Mouse (Mus musculus) embryo, embryonic 9.5 days (tissue): ENCODE measurements around the gene Dnal4.

ENCODE experiments used
- DNase-seq: peaks from one replicate; pipeline ENCODE4 v3.0.0-alpha.2; 2017; ENCODE audit errors: extremely low spot score

Gene Dnal4

DNA sequence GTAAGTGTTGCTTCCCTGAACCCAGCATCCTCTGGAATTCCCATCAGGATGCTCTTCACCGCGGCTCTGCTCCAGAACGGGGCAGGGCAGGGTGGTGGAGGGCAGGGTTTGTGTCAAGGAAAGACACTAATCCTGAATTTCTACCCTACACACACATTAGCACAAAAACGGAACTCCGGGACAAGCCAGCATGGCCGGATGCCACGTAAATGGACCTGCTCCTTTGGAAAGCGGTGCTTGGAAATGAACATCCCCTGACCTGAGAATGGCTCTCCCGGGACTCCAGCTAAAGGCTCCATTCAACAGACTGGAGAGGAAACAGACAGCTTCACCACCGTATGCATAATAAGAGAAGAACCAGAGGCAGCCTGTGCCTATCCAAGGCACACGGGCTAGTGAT lies 23.1 kb upstream of the Dnal4 start:
- DNase-seq, result no peak

DNA sequence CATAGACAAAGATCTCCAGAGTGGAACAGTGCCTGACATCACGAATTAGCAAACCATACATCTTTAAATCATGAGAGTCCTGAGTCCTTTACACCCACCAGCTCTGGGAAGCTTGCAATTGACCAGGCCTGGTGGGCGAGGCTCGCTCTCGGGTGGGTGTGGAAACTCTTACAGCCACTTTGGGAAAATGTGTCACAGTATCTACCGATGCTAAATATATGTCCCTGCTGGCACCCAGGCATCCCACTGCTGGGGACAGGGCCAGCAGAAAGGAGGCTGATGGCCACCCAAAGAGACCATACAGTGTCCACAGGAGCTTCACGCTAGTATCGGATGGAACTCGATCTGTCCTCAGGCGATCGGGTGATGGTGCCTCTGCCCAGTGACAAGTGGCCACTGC lies 20.9 kb upstream of the Dnal4 start:
- no peak for DNase-seq

GRCm38 (mm10) chr15:79797680-79798079 lies 20.0 kb upstream of the Dnal4 start:
- no peak for DNase-seq

DNA sequence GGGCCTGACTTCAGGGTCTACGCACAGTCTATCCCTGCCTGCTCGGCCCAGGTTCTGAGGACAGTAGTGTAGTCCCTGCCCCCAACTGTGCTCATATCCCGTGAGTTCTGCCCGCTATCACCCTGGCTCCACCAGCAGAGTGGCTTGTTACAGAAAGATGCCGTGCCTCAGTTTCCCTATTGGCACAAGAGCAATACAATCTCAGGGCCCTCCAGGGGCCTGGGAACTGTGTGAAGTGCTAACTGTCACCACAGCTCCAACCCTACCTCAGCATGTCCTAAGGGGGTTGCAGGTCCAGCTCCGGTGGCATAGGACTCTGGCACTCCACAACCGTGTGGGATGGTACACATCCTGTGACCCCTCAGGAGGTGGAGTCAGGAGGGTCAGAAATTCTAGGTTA lies 19.4 kb upstream of the Dnal4 start:
- no peak for DNase-seq

DNA sequence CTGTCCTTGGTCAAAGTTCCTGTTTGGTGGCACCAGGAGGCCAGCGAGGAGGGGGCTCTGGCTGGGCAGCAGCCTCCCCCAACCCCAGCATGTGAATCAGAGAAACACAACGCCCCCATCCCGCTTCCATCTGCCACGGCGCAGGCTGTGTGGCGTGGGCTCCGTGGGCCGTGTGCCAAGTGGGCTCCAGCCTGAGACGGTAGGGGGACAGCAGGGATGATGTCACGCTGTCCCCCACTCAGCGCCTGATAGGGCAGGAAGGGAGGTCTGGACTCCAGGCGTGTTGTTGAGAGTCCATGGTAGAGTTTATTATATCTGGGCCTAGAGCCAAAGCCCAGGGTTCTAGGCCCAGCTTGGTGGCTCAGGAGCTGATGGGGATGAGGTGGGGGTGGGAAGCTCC lies 18.6 kb upstream of the Dnal4 start:
- no peak for DNase-seq

- DNase-seq, result no peak
These were observed 16.5 kb upstream of the Dnal4 start for GRCm38 (mm10) chr15:79794173-79794572.

GRCm38 (mm10) chr15:79793076-79793475 lies 15.4 kb upstream of the Dnal4 start:
- DNase-seq, result no peak

GRCm38 (mm10) chr15:79792455-79792854 lies 14.8 kb upstream of the Dnal4 start:
- peak; percentile 43 for DNase-seq

DNA sequence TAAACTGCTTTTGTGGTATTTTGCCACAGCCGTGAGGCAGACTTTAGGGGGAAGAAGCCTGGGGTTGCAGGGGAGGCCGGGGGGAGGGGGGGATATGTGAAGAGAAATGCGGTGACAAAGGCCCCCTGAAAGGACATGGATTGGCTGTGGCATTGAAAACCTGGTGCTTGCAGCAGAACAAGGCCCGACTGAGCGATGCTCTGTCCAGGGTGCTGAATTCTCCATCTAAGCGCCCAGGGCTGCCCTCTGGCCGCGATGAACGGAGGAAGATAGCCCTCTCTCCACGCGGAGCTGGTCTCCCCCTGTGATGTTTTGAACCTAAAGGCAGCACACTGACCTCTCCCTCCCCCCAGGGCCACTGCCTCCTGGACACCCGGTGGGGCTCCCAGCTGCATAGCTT lies 13.9 kb upstream of the Dnal4 start:
- peak; percentile 72 for DNase-seq

- no peak for DNase-seq
These were observed 13.3 kb upstream of the Dnal4 start for GRCm38 (mm10) chr15:79790905-79791304.

GRCm38 (mm10) chr15:79790111-79790510 lies 12.5 kb upstream of the Dnal4 start:
- DNase-seq, result no peak

- no peak for DNase-seq
These were observed 10.2 kb upstream of the Dnal4 start for GRCm38 (mm10) chr15:79787815-79788214.

- no peak for DNase-seq
These were observed 7.4 kb upstream of the Dnal4 start for GRCm38 (mm10) chr15:79785056-79785455.

- no peak for DNase-seq
These were observed 2.0 kb downstream of the Dnal4 start for GRCm38 (mm10) chr15:79775662-79776061.

- peak; percentile 93 for DNase-seq
These were observed 3.3 kb downstream of the Dnal4 start for GRCm38 (mm10) chr15:79774117-79775027.

- no peak for DNase-seq
These were observed 6.9 kb downstream of the Dnal4 start for GRCm38 (mm10) chr15:79770629-79771240.

DNA sequence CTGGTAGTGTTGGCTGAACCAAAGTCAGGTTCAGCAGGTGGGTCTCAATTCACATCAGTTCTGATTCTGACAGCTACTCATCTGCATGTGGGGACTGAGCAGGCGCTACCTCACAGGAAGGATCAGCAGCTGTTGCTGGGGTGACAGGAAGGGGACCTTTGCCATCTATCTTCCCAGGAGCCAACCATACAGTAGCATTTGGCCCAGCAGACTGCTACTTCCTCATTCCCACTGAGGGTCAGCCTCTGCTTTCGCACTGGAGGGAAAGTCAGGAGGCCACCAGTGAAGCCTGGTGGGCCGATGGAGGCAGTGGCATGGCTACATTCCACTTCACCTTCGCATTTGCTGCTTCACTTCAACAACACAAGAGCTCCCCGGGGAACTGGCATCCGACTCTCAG lies 9.3 kb downstream of the Dnal4 start:
- no peak for DNase-seq

DNA sequence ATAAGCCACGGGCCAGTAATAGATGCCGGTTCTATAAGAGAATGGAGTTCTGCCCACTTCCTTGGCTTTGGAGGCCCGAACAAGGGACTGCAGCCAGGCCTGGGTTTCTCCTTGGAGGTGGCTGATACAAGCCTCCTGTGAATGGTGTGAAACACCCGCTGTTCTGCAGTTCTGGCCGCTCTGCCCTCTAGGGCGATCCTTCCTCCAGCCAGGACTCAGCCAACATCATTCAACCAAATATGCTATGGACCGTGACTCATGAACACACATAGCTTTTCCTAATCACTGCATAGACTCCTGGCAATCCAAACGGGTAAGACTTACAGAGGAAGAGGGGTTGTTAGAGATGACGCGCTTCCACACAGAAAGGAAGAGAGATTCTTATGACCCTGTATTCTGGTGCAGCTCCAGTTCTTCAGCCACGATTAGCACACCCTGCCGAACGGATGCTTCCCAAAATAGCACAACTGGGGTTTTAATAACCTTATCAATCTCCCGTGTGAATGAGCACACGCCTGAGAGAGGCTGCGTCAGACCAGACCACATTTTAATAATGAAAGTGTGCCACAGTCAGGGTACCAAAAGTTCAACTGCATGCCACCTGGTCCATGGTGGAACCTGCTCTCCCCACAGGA lies 10.2 kb downstream of the Dnal4 start:
- no peak for DNase-seq

DNA sequence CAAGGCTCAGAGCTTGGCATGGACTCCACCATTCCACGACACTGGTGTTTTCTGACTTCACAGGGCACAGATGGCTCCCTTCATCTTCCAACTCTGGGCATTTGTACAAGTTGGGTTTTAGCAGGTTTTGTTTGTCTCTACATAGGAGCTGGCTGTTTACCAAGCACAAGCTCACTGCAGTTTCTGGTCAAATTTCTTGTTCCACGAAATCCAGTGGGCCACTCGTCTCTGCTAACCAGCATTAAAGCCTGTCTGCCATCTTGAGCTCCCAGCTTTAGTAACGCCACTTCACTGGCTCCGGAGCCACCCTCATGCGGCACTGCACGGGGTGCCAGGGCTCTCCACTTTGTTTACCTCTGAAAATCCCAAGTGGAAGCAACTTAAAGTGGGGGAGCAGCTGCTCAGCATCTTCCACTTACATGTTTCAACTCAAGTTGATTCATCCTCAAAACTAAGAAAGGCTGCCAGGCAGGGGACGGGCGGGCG lies 11.0 kb downstream of the Dnal4 start:
- no peak for DNase-seq

DNA sequence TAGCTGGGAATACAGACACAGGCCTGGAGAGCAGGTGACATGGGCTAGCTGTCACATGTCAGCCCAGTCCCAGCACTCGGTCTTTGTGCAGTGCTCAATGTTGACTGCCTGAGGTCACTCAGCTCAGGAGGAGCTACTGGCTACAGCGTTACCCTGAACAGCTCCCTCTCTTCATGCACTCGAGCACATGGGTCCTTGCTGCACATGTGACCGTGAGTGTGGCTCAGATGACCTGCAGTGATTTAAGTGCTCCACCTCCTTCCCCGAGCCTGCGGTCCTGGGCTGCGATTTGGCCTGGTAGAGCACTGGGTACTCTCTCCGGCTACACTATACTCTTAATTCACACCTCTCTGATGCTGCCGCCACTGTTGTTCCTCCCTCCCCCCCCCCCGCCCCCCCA lies 11.5 kb downstream of the Dnal4 start:
- no peak for DNase-seq

- no peak for DNase-seq
These were observed 12.3 kb downstream of the Dnal4 start for GRCm38 (mm10) chr15:79765361-79765760.

DNA sequence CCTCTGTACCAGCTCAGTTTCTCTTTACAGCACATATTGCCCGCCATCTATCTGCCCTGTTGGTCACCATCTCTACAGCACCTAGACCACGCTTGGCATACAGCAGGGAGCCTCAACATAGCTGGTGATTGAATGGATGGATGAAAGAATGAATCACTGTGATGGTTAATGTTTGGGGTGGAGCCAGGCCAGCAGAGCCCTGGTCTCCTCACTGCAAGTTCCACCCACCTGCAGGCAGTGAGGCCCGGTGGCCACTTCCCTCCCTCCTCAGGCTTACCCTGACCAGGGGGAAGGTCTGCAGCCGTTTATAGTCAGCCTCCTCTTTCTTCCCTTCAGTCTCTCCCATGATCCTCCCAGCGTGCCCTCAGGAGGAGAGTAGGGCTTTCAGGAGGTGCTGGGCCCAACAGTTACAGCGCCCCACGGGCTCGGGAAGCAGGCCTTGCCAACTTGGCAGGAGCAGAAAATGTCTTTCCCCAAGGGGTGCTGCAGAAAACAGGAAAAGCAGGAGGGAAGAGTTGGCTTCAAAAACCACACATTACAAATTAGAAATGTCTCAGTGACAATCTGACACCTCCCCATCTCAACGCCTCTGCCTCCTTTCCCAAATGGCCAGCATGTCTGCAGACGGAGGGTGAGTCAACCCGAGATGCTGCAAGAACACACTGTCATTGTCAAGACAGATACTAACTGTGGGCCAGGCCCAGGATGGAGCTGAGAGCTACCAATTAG lies 12.9 kb downstream of the Dnal4 start:
- no peak for DNase-seq
